Mouse (Mus musculus) limb, embryonic 14.5 days (tissue): Measurements from ENCODE around the gene H2-M2. TPM values are rescaled to one million over a fixed set of nuclear protein-coding genes. Genes with fewer than 3 reads are reported as not detected.
"Not testable (repeated sequence)": the region's sequence is repeated elsewhere in the genome, so short reads cannot be mapped to it uniquely, and the experiment has no call there.

ENCODE experiments used
- ATAC-seq: fragments of 200-750 bp; cut with Nextera tagmentation; 2 replicates; pipeline ENCODE4 v1.8.0; 2017; ENCODE audit warnings: low read depth, moderate number of reproducible peaks, moderate TSS enrichment; ENCODE audit not compliant: low FRiP score
- DNase-seq: peaks from one replicate; pipeline ENCODE4 v3.0.0-alpha.2; 2015; ENCODE audit warnings: low spot score
- H3K27ac ChIP-seq: fragments of 300-500 bp; sonication (generic); replicated peaks from 2 replicates; pipeline ENCODE4 v1.5.1; 2014; ENCODE audit warnings: low read depth, mild to moderate bottlenecking, low read length, moderate library complexity, mixed read lengths
- H3K27me3 ChIP-seq: fragments of 300-500 bp; sonication (generic); 2 replicates; pipeline ENCODE4 v1.6.1; 2014; ENCODE audit warnings: low read length, mixed read lengths; ENCODE audit not compliant: control insufficient read depth, insufficient read depth
- H3K36me3 ChIP-seq: fragments of 300-500 bp; sonication (generic); 2 replicates; pipeline ENCODE4 v1.6.1; 2014; ENCODE audit warnings: mild to moderate bottlenecking, low read length, moderate library complexity, mixed read lengths; ENCODE audit not compliant: control insufficient read depth, insufficient read depth
- H3K4me1 ChIP-seq: fragments of 300-500 bp; sonication (generic); 2 replicates; pipeline ENCODE4 v1.6.1; 2014; ENCODE audit warnings: antibody characterized with exemption, low read length, mixed read lengths; ENCODE audit not compliant: control insufficient read depth, insufficient read depth
- H3K4me2 ChIP-seq: fragments of 300-500 bp; sonication (generic); replicated peaks from 2 replicates; pipeline ENCODE4 v1.6.1; 2014; ENCODE audit warnings: low read depth, mild to moderate bottlenecking, low read length, moderate library complexity; ENCODE audit not compliant: severe bottlenecking
- H3K4me3 ChIP-seq: fragments of 300-500 bp; sonication (generic); replicated peaks from 2 replicates; pipeline ENCODE4 v1.5.1; 2014; ENCODE audit warnings: low read length
- H3K9ac ChIP-seq: fragments of 300-500 bp; sonication (generic); 2 replicates; pipeline ENCODE4 v1.6.1; 2014; ENCODE audit warnings: mild to moderate bottlenecking, low read depth, low read length, moderate library complexity; ENCODE audit not compliant: severe bottlenecking
- H3K9me3 ChIP-seq: fragments of 300-500 bp; sonication (generic); 2 replicates; pipeline ENCODE4 v1.6.1; 2016; ENCODE audit warnings: low read length; ENCODE audit not compliant: control insufficient read depth
- POLR2A ChIP-seq: fragments of 200-500 bp; IDR thresholded peaks from 2 replicates; pipeline ENCODE4 v1.8.0; 2012; ENCODE audit warnings: inconsistent platforms, mild to moderate bottlenecking, moderate library complexity, borderline replicate concordance; ENCODE audit not compliant: insufficient read depth, insufficient read length; ENCODE audit errors: extremely low read depth
- WGBS: fragments of 180-500 bp; shearing (Covaris S2); extraction: QIAGEN DNeasy Blood & Tissue Kit; methylation state at CpG from one replicate; pipeline ENCODE4 v1.1.7; 2014; 5-methylcytosine and 5-hydroxymethylcytosine counted together
- polyA plus RNA-seq, 2 experiments: library from polyadenylated mRNA; depleted of rRNA in 1 of 2; stranded (reverse) in 1 of 2; unstranded in 1 of 2; fragments of >200 nt; fragmentation: Nextera tagmentation in 1 of 2; extraction: Ambion mirVana in 1 of 2; gene quantifications; 2 replicates each; pipeline versions ENCODE4 v1.2.1 to v1.2.3; 2012 to 2014

H2-M2 gene
- polyA plus RNA-seq (2012; rRNA removed): 0.06 and 0.13 TPM in 2 replicates
- 0.21 TPM in 1 of 2 replicates, not detected in the other for polyA plus RNA-seq (2014; fragmentation: Nextera tagmentation; extraction: Ambion mirVana)

DNA sequence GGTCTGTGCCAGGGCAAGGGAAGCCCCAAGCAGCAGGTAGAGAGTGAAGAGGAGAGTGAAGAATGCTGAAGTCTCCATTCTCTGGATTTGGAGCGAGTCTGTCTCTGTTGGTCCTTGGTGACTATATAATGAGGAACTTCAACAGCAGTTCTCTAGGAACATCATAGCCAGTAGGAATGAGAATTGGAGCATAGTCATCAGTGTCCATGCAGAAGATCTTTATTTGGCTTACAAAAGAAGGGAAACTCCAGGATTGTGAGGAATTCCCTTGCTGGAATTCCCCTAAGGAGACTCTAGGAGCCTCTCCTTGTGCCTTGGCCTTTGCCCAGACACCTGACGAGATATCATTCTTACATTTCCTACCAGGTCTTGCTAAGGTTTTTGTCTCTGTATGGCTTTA is at the start of gene H2-M2:
Gene H2-M2 (minus strand): TSS at position 101 of the 400 bp plus-strand sequence.
- Histone ChIP-seq H3K9ac (no peak within 1 kb of the TSS), H3K27ac (no peak within 1 kb of the TSS), H3K36me3 (no peaks in the 10 kb centered on the region), H3K27me3 (no peaks in the 10 kb centered on the region), H3K4me1 (no peaks in the 10 kb centered on the region), H3K4me2 (no peak within 1 kb of the TSS), H3K4me3 (no peak within 1 kb of the TSS), H3K9me3 (no peaks in the 10 kb centered on the region)
- no peak for ATAC-seq
- no peak for TF ChIP-seq POLR2A
- WGBS: 91% methylated on average over 2 of the region's 2 CpGs
- no peak for DNase-seq

DNA sequence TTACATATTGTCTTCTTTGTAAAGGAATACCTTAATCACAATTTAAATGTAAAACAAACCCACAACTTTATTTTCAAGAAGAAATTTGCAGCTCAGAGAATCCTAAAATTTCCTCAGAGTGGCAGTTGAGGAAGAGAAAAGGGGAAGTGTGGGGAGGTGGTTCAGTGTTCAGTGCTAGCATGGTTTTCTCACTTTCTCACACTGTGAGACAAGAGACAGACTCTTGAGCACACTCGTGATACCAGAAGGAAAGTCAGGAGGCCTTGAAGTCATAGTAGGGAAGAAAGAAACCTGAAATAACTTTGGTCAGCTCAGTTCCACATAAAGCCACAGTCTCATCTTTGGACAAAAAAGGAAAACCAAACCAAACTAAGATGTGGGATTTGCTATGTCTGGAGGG is 42.1 kb upstream of the H2-M2 start:
- H3K4me2 ChIP-seq, H3K9ac ChIP-seq, H3K4me3 ChIP-seq, H3K27me3 ChIP-seq, H3K27ac ChIP-seq, H3K9me3 ChIP-seq, ATAC-seq, H3K36me3 ChIP-seq, H3K4me1 ChIP-seq, DNase-seq: not testable (repeated sequence)
- WGBS: 69% methylated on average over 1 of the region's 1 CpGs

DNA sequence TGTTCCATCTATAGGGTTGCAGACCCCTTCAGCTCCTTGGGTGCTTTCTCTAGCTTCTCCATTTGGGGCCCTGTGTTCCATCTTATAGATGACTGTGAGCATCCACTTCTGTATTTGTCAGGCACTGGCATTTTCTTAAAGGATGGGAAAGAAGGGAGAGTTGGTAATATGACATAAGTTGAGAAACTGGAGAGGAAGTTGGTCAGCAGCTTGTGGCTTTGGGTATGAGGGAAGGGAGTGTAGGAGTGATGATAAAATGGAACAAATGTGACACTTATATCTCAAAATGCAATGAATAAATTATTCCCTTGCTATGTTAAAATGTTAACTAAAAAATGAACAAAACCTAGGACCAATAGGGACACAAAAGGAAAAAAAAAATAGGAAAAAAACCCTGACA is 41.3 kb upstream of the H2-M2 start:
- H3K4me1 ChIP-seq, ATAC-seq, H3K36me3 ChIP-seq, H3K4me2 ChIP-seq, H3K27me3 ChIP-seq, DNase-seq, H3K9ac ChIP-seq, H3K27ac ChIP-seq, H3K4me3 ChIP-seq, H3K9me3 ChIP-seq: not testable (repeated sequence)

GRCm38 (mm10) chr17:37507730-37508129 is 24.4 kb upstream of the H2-M2 start, which contains the start of gene Olfr111:
Gene Olfr111, plus strand, starts transcription at chr17:37508030.
- Histone ChIP-seq H3K27me3 (no peaks in the 10 kb centered on the region), H3K36me3 (no peaks in the 10 kb centered on the region), H3K4me3 (no peak within 1 kb of the TSS), H3K4me1 (no peaks in the 10 kb centered on the region), H3K27ac (no peak within 1 kb of the TSS), H3K9me3 (no peaks in the 10 kb centered on the region), H3K4me2 (no peak within 1 kb of the TSS), H3K9ac (no peak within 1 kb of the TSS)
- ATAC-seq: no peak
- no peak for DNase-seq
- WGBS: 86% methylated on average over 4 of the region's 4 CpGs
- no peak for TF ChIP-seq POLR2A

DNA sequence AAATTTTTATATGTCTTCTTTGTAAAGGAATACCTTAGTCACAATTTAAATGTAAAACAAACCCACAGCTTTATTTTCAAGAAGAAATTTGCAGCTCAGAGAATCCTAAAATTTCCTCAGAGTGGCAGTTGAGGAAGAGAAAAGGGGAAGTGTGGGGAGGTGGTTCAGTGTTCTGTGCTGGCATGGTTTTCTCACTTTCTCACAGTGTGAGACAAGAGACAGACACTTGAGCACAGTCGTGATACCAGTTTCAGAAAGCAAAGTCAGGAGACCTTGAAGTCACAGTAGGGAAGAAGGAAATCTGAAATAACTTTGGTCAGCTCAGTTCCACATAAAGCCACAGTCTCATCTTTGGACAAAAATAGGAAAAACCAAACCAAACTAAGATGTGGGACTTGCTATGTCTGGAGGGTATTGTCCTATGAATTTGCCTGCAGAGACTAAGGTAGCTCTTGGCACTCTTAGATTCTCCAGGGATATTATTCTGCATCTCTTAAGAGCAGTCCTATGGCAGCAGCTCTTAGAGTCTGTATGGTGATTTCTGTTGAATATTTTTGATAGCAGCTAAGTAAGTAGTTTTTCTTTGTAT is 8.7 kb upstream of the H2-M2 start, which contains the start of gene Olfr110:
Gene Olfr110 (plus strand): TSS at position 539 of the 589 bp plus-strand sequence.
- Histone ChIP-seq H3K27me3 (no peaks in the 10 kb centered on the region), H3K27ac (no peak within 1 kb of the TSS), H3K4me2 (no peak within 1 kb of the TSS), H3K4me3 (no peak within 1 kb of the TSS), H3K9me3 (no peaks in the 10 kb centered on the region), H3K4me1 (no peaks in the 10 kb centered on the region), H3K9ac (no peak within 1 kb of the TSS), H3K36me3 (no peaks in the 10 kb centered on the region)
- TF ChIP-seq POLR2A: no peak
- 67% methylated on average over 1 of the region's 1 CpGs for WGBS
- DNase-seq: no peak
- no peak for ATAC-seq

DNA sequence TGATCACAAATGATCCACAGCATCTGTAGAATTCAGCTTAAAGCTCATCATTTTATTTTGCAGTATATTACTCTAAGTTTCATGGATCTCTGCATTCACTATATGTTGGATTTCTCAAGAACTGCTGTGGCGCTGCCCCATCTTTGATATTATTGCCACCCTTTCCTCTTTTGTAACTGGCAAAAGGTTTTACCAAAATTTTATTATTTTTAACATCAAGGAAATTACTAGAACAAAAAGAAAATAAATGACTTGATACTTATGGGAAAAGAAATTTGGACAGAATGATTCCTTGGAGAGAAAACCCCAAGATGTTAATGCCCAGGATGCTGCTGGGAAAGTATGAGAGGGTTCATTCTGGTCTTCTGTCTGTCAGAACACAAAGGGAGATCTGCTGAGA is 24.7 kb downstream of the H2-M2 start, which contains the start of gene Olfr109:
Gene Olfr109 (plus strand): TSS at position 301 of the 400 bp plus-strand sequence.
- Histone ChIP-seq H3K36me3 (no peaks in the 10 kb centered on the region), H3K4me3 (no peak within 1 kb of the TSS), H3K27ac (no peak within 1 kb of the TSS), H3K9me3 (no peaks in the 10 kb centered on the region), H3K27me3 (no peaks in the 10 kb centered on the region), H3K9ac (no peak within 1 kb of the TSS), H3K4me1 (no peaks in the 10 kb centered on the region), H3K4me2 (no peak within 1 kb of the TSS)
- no peak for TF ChIP-seq POLR2A
- ATAC-seq (no peak), DNase-seq (no peak)
- 79% methylated on average over 1 of the region's 1 CpGs for WGBS
